Mouse (Mus musculus) embryonic facial prominence, embryonic 11.5 days (tissue): ENCODE measurements around the gene Pecr. TPM values are rescaled to one million over a fixed set of nuclear protein-coding genes. Genes with fewer than 3 reads are reported as not detected.

Experiments
- ATAC-seq: fragments of 200-750 bp; cut with Nextera tagmentation; replicated peaks from 2 replicates; pipeline ENCODE4 v1.8.0; 2017; ENCODE audit warnings: low read depth; ENCODE audit not compliant: insufficient number of reproducible peaks, low FRiP score, low TSS enrichment
- DNase-seq: peaks from one replicate; pipeline ENCODE4 v3.0.0-alpha.2; 2015; ENCODE audit warnings: low spot score
- H3K27ac ChIP-seq: fragments of 300-500 bp; sonication (generic); replicated peaks from 2 replicates; pipeline ENCODE4 v1.5.1; 2014; ENCODE audit warnings: mild to moderate bottlenecking, low read depth, low read length, control low read depth
- H3K27me3 ChIP-seq: fragments of 300-500 bp; sonication (generic); 2 replicates; pipeline ENCODE4 v1.6.1; 2014; ENCODE audit warnings: mild to moderate bottlenecking, low read length, moderate library complexity, mixed read lengths; ENCODE audit not compliant: control insufficient read depth, insufficient read depth
- H3K36me3 ChIP-seq: fragments of 300-500 bp; sonication (generic); replicated peaks from 2 replicates; pipeline ENCODE4 v1.6.1; 2014; ENCODE audit warnings: low read depth, mild to moderate bottlenecking, low read length, moderate library complexity, mixed read lengths; ENCODE audit not compliant: control insufficient read depth, insufficient read depth
- H3K4me1 ChIP-seq: fragments of 300-500 bp; sonication (generic); 2 replicates; pipeline ENCODE4 v1.6.1; 2014; ENCODE audit warnings: low read length, mixed read lengths; ENCODE audit not compliant: control insufficient read depth, insufficient read depth
- H3K4me2 ChIP-seq: fragments of 300-500 bp; sonication (generic); 2 replicates; pipeline ENCODE4 v1.6.1; 2014; ENCODE audit warnings: low read depth, mild to moderate bottlenecking, control low read depth, low read length, moderate library complexity
- H3K4me3 ChIP-seq: fragments of 300-500 bp; sonication (generic); 2 replicates; pipeline ENCODE4 v1.5.1; 2014; ENCODE audit warnings: low read depth, low read length, control low read depth
- H3K9ac ChIP-seq: fragments of 300-500 bp; sonication (generic); replicated peaks from 2 replicates; pipeline ENCODE4 v1.6.1; 2014; ENCODE audit warnings: mild to moderate bottlenecking, control low read depth, low read length
- H3K9me3 ChIP-seq: fragments of 300-500 bp; sonication (generic); replicated peaks from 2 replicates; pipeline ENCODE4 v1.6.1; 2016; ENCODE audit warnings: mild to moderate bottlenecking, low read length, inconsistent platforms, mixed read lengths; ENCODE audit not compliant: control insufficient read depth
- WGBS: fragments of 180-500 bp; shearing (Covaris S2); extraction: QIAGEN DNeasy Blood & Tissue Kit; methylation state at CpG from one replicate; pipeline ENCODE4 v1.1.7; 2014; 5-methylcytosine and 5-hydroxymethylcytosine counted together
- polyA plus RNA-seq: library from polyadenylated mRNA; unstranded; fragments of >200 nt; fragmentation: Nextera tagmentation; extraction: Ambion mirVana; gene quantifications from 2 replicates; pipeline ENCODE4 v1.2.1, GENCODE M21; 2014

Pecr gene
- polyA plus RNA-seq, 1 experiment from 2014 or later: 23.0 TPM

GRCm38 (mm10) chr1:72282604-72283003 is 1.5 kb downstream of the Pecr start:
- Histone ChIP-seq H3K9ac (no peak overlapping the region), H3K36me3 (no peaks in the 10 kb centered on the region), H3K4me2 (no peak overlapping the region), H3K27ac (no peak overlapping the region), H3K9me3 (no peaks in the 10 kb centered on the region), H3K4me3 (no peak overlapping the region), H3K27me3 (no peaks in the 10 kb centered on the region), H3K4me1 (no peaks in the 10 kb centered on the region)
- 76% methylated on average over 1 of the region's 1 CpGs for WGBS
- ATAC-seq (no peak), DNase-seq (no peak)

GRCm38 (mm10) chr1:72278085-72278484 is 6.0 kb downstream of the Pecr start:
- no peaks in the 10 kb centered on the region for H3K27me3 ChIP-seq
- H3K36me3 ChIP-seq: no peaks in the 10 kb centered on the region; the same call in 1 of the 2 replicates
- H3K9ac ChIP-seq: no peak overlapping the region
- no peaks in the 10 kb centered on the region for H3K4me1 ChIP-seq
- no peak overlapping the region for H3K4me2 ChIP-seq
- ATAC-seq (no peak), DNase-seq (no peak)
- no peaks in the 10 kb centered on the region for H3K9me3 ChIP-seq
- H3K4me3 ChIP-seq: no peak overlapping the region
- no peak overlapping the region for H3K27ac ChIP-seq
- WGBS: 94% methylated on average over 3 of the region's 3 CpGs

- H3K36me3 ChIP-seq: no peaks in the 10 kb centered on the region
- no peak overlapping the region for H3K4me2 ChIP-seq
- WGBS: 91% methylated on average over 3 of the region's 3 CpGs
- H3K9me3 ChIP-seq: no peaks in the 10 kb centered on the region
- H3K4me3 ChIP-seq: no peak overlapping the region
- H3K27ac ChIP-seq: no peak overlapping the region
- DNase-seq (no peak), ATAC-seq (no peak)
- H3K4me1 ChIP-seq: no peaks in the 10 kb centered on the region
- H3K27me3 ChIP-seq: no peaks in the 10 kb centered on the region
- no peak overlapping the region for H3K9ac ChIP-seq
These were observed 21.0 kb downstream of the Pecr start for GRCm38 (mm10) chr1:72263099-72263498.

GRCm38 (mm10) chr1:72256381-72257256 is 27.5 kb downstream of the Pecr start:
- Histone ChIP-seq H3K27me3 (no peaks in the 10 kb centered on the region), H3K36me3 (no peaks in the 10 kb centered on the region), H3K9ac (no peak overlapping the region), H3K27ac (no peak overlapping the region), H3K4me3 (no peak overlapping the region), H3K4me2 (no peak overlapping the region), H3K4me1 (no peaks in the 10 kb centered on the region), H3K9me3 (no peaks in the 10 kb centered on the region)
- 81% methylated on average over 9 of the region's 9 CpGs for WGBS
- DNase-seq (no peak), ATAC-seq (no peak)

GRCm38 (mm10) chr1:72255854-72256175 is 28.3 kb downstream of the Pecr start:
- Histone ChIP-seq H3K9ac (no peak overlapping the region; the same call in 1 of the 2 replicates), H3K4me1 (no peaks in the 10 kb centered on the region), H3K36me3 (no peaks in the 10 kb centered on the region), H3K4me3 (no peak overlapping the region), H3K27me3 (no peaks in the 10 kb centered on the region), H3K27ac (no peak overlapping the region; the same call in 1 of the 2 replicates), H3K9me3 (no peaks in the 10 kb centered on the region), H3K4me2 (no peak overlapping the region; the same call in 1 of the 2 replicates)
- WGBS: 36% methylated on average over 11 of the region's 11 CpGs
- no peak for ATAC-seq
- DNase-seq: no peak

GRCm38 (mm10) chr1:72255062-72255853 is 28.9 kb downstream of the Pecr start:
- H3K4me1 ChIP-seq: no peaks in the 10 kb centered on the region
- no peaks in the 10 kb centered on the region for H3K27me3 ChIP-seq
- ATAC-seq (peak; percentile 93), DNase-seq (peak; percentile 92)
- H3K4me2 ChIP-seq: peak overlapping the region; percentile 44; the same call in 1 of the 2 replicates
- H3K36me3 ChIP-seq: no peaks in the 10 kb centered on the region
- peak overlapping the region; percentile 29 for H3K9ac ChIP-seq
- peak overlapping the region; percentile 28 for H3K4me3 ChIP-seq
- peak overlapping the region; percentile 5; the same call in 1 of the 2 replicates for H3K27ac ChIP-seq
- WGBS: 3% methylated on average over 15 of the region's 15 CpGs
- no peaks in the 10 kb centered on the region for H3K9me3 ChIP-seq

- Histone ChIP-seq H3K4me3 (peak overlapping the region; percentile 28), H3K4me2 (peak overlapping the region; percentile 44), H3K27ac (peak overlapping the region; percentile 83), H3K4me1 (no peaks in the 10 kb centered on the region), H3K9me3 (no peaks in the 10 kb centered on the region), H3K27me3 (no peaks in the 10 kb centered on the region), H3K36me3 (no peaks in the 10 kb centered on the region), H3K9ac (peak overlapping the region; percentile 66)
- under 1% methylated on average over 35 of the region's 35 CpGs for WGBS
- ATAC-seq (peak; percentile 89), DNase-seq (peak; percentile 91)
These were observed 29.5 kb downstream of the Pecr start for GRCm38 (mm10) chr1:72254545-72255061.
